In genomic region chr3:152359151-152359550, GRCm38 (mm10) we compare ENCODE assay signal across 21 mouse cellular contexts. TPM values are rescaled to one million over a fixed set of nuclear protein-coding genes. Genes with fewer than 3 reads are reported as not detected.
DNase-seq lines count a peak whose midpoint lies in the region; ATAC-seq lines count a peak whose summit lies in the region.
"Had no signal": no experiment of that assay in that cellular context is flagged by ENCODE, and none has a peak within 500 bp of the region (broad histone marks: within the 10 kb centered on the region; RNA-seq: fewer than 3 reads in every experiment).

No protein-coding gene starts in this region.

- no peak for DNase-seq in cerebellum, adult 8-10 months
- peak; percentile 14 to 32 for DNase-seq in cerebellum, postnatal 10 days
- no peak for DNase-seq in cerebellum, adult 9-10 months
- peak; percentile 21 for DNase-seq in brain, adult 2 months (ENCODE audit: low read depth, low spot score)
- DNase-seq in gastrocnemius, postnatal 14 days: peak; percentile 35
- DNase-seq in heart, postnatal 4 days: no peak
- DNase-seq: adrenal gland, adult 8-10 months; adrenal gland, postnatal 36 days; B cell, adult 2 months; heart, adult 11 months; heart, postnatal 10 days; kidney, adult 18-20 months had no signal

- 91% methylated on average over 7 of the region's 7 CpGs for WGBS in hindbrain, embryonic 12.5 days

- H3K9ac ChIP-seq in hindbrain, embryonic 12.5 days: no peak overlapping the region
- H3K9ac ChIP-seq: embryonic facial prominence, embryonic 12.5 days; forebrain, embryonic 12.5 days; hindbrain, embryonic 14.5 days; intestine, embryonic 15.5 days had no signal

- H3K27ac ChIP-seq in hindbrain, embryonic 12.5 days: no peak overlapping the region
- H3K27ac ChIP-seq: embryonic facial prominence, embryonic 12.5 days; forebrain, embryonic 12.5 days; hindbrain, embryonic 14.5 days; intestine, embryonic 15.5 days had no signal

- no peaks in the 10 kb centered on the region for H3K27me3 ChIP-seq in hindbrain, embryonic 12.5 days
- H3K27me3 ChIP-seq: embryonic facial prominence, embryonic 12.5 days; forebrain, embryonic 12.5 days; intestine, embryonic 15.5 days had no signal

- peaks cover 47% of the 10 kb centered on the region for H3K36me3 ChIP-seq in hindbrain, embryonic 12.5 days

- ATAC-seq in cerebellum, adult (ENCODE audit: insufficient number of reproducible peaks, low FRiP score, low TSS enrichment): peak; percentile 57; the same call in 1 of the 2 replicates
- no peak for ATAC-seq in hindbrain, embryonic 12.5 days (ENCODE audit: low FRiP score)
- ATAC-seq: CD4-positive, CD25-positive, alpha-beta regulatory T cell, adult 4 months; forebrain, embryonic 16.5 days; intestine, embryonic 15.5 days had no signal

- no peak overlapping the region for H3K4me2 ChIP-seq in hindbrain, embryonic 12.5 days (replicated peaks)
- H3K4me2 ChIP-seq: embryonic facial prominence, embryonic 12.5 days; forebrain, embryonic 12.5 days; hindbrain, embryonic 14.5 days; intestine, embryonic 15.5 days had no signal

- no peak overlapping the region for H3K4me3 ChIP-seq in hindbrain, embryonic 12.5 days
- H3K4me3 ChIP-seq: embryonic facial prominence, embryonic 12.5 days; forebrain, embryonic 12.5 days; intestine, embryonic 15.5 days had no signal

- intact Hi-C loops in gastrocnemius, postnatal 14 days (cut with DNase I; ENCODE audit: low total_unique reads): no loop called here

- no peaks in the 10 kb centered on the region for H3K9me3 ChIP-seq in hindbrain, embryonic 12.5 days (replicated peaks)
- H3K9me3 ChIP-seq: embryonic facial prominence, embryonic 12.5 days; forebrain, embryonic 12.5 days; G1E; intestine, embryonic 15.5 days had no signal

- peaks cover 7% of the 10 kb centered on the region for H3K4me1 ChIP-seq in hindbrain, embryonic 12.5 days
- H3K4me1 ChIP-seq: embryonic facial prominence, embryonic 12.5 days had no signal

RNA-seq across cellular contexts. Expression of gene Usp33, which starts 12.9 kb away (rescaled TPM):
- 10 to 100 TPM; 18.2 to 21.3 TPM for total RNA-seq in gastrocnemius, postnatal 14 days (2021)
- 10 to 100 TPM; 29.9 to 31.6 TPM for total RNA-seq in heart, postnatal 4 days (2021)
- polyA plus RNA-seq in hindbrain, embryonic 12.5 days (2016; fragmentation: Nextera tagmentation; extraction: Ambion mirVana): 78.7 and 87.7 TPM in 2 replicates

RNA-seq across cellular contexts. Expression of gene Miga1, which starts 18.9 kb away (rescaled TPM):
- total RNA-seq in gastrocnemius, postnatal 14 days (2021): 1 to 10 TPM; 3.7 to 4.1 TPM
- 10 to 100 TPM; 17.2 to 17.7 TPM for total RNA-seq in heart, postnatal 4 days (2021)
- 24.0 and 28.0 TPM in 2 replicates for polyA plus RNA-seq in hindbrain, embryonic 12.5 days (2016; fragmentation: Nextera tagmentation; extraction: Ambion mirVana)

RNA-seq across cellular contexts. Expression of gene Zzz3, which starts 36.1 kb away (rescaled TPM):
- total RNA-seq in gastrocnemius, postnatal 14 days (2021): 10 to 100 TPM; 14.2 to 15.6 TPM
- 10 to 100 TPM; 34.2 to 34.9 TPM for total RNA-seq in heart, postnatal 4 days (2021)
- 47.3 and 51.6 TPM in 2 replicates for polyA plus RNA-seq in hindbrain, embryonic 12.5 days (2016; fragmentation: Nextera tagmentation; extraction: Ambion mirVana)

Comparison
In these comparisons a context has a peak if more than half of its experiments do, and no peak if none do; other contexts are left out.
1. DNase-seq: peak in cerebellum, postnatal 10 days (2 of 2), brain, adult 2 months (single experiment) and gastrocnemius, postnatal 14 days (single experiment); none in cerebellum, adult 8-10 months (single experiment), cerebellum, adult 9-10 months (single experiment) and heart, postnatal 4 days (single experiment).